ENCODE assay signal across 8 mouse cellular contexts in genomic region chr9:106428719-106429220, GRCm38 (mm10). TPM values are rescaled to one million over a fixed set of nuclear protein-coding genes. Genes with fewer than 3 reads are reported as not detected.
A peak's percentile ranks its signal among the peaks of the same experiment; 100 is the strongest.
DNase-seq lines count a peak whose midpoint lies in the region; ATAC-seq and TF ChIP-seq lines count a peak whose summit lies in the region.

No protein-coding gene starts in this region.

- H3K36me3 ChIP-seq in kidney, embryonic 15.5 days: peaks cover 33% of the 10 kb centered on the region
- peaks cover 29% of the 10 kb centered on the region for H3K36me3 ChIP-seq in hindbrain, embryonic 13.5 days
- peaks cover 14% of the 10 kb centered on the region for H3K36me3 ChIP-seq in midbrain, embryonic 11.5 days (ENCODE audit: control insufficient read depth, insufficient read depth, low read length)

- peak; percentile 26; the same call in 1 of the 2 replicates for TF ChIP-seq CTCF in bone marrow macrophage, adult 2 months (IDR thresholded peaks at IDR 0.05; ENCODE audit: low read depth, low read length)

- peak overlapping the region; percentile 80 for H3K4me2 ChIP-seq in kidney, embryonic 15.5 days
- H3K4me2 ChIP-seq in hindbrain, embryonic 13.5 days: peak overlapping the region; percentile 93
- peak overlapping the region; percentile 47 for H3K4me2 ChIP-seq in midbrain, embryonic 11.5 days

- DNase-seq in kidney, adult 11 months: no peak
- DNase-seq in midbrain, embryonic 11.5 days (ENCODE audit: low spot score, missing footprints): no peak
- DNase-seq in layer of hippocampus, adult 11-12 months (ENCODE audit: low spot score): no peak
- DNase-seq in gastrocnemius, postnatal 4 days (ENCODE audit: low spot score in 2 of 2): no peak
- DNase-seq in thymus, postnatal 0 days (ENCODE audit: low spot score): no peak

- peak overlapping the region; percentile 48 for H3K9ac ChIP-seq in kidney, embryonic 15.5 days
- peak overlapping the region; percentile 72 for H3K9ac ChIP-seq in hindbrain, embryonic 13.5 days
- peak overlapping the region; percentile 58 for H3K9ac ChIP-seq in midbrain, embryonic 11.5 days (ENCODE audit: low read length)

- peak overlapping the region; percentile 97 for H3K27ac ChIP-seq in kidney, embryonic 15.5 days
- H3K27ac ChIP-seq in bone marrow macrophage, adult 2 months (ENCODE audit: insufficient read depth, low read depth, low read length): peak overlapping the region; percentile 78
- H3K27ac ChIP-seq in hindbrain, embryonic 13.5 days: peak overlapping the region; percentile 96
- peak overlapping the region; percentile 83 for H3K27ac ChIP-seq in midbrain, embryonic 11.5 days (ENCODE audit: low read depth, low read length)

- 13% methylated on average over 11 of the region's 11 CpGs for WGBS in kidney, embryonic 15.5 days
- WGBS in hindbrain, embryonic 13.5 days: 18% methylated on average over 11 of the region's 11 CpGs
- WGBS in midbrain, embryonic 11.5 days: 17% methylated on average over 11 of the region's 11 CpGs

- no peaks in the 10 kb centered on the region for H3K9me3 ChIP-seq in kidney, embryonic 15.5 days (replicated peaks)
- H3K9me3 ChIP-seq in hindbrain, embryonic 13.5 days: no peaks in the 10 kb centered on the region
- H3K9me3 ChIP-seq in midbrain, embryonic 11.5 days (ENCODE audit: control insufficient read depth, low read length): no peaks in the 10 kb centered on the region

- ATAC-seq in kidney, embryonic 15.5 days (replicated peaks; ENCODE audit: low FRiP score): peak; percentile 64
- peak; percentile 74 for ATAC-seq in hindbrain, embryonic 13.5 days (ENCODE audit: low FRiP score)
- peak; percentile 67 for ATAC-seq in midbrain, embryonic 11.5 days (ENCODE audit: low FRiP score)

- H3K4me3 ChIP-seq in kidney, embryonic 15.5 days (replicated peaks): peak overlapping the region; percentile 93
- peak overlapping the region; percentile 65 for H3K4me3 ChIP-seq in bone marrow macrophage, adult 2 months (ENCODE audit: insufficient read depth, low read length)
- peak overlapping the region; percentile 87 for H3K4me3 ChIP-seq in hindbrain, embryonic 13.5 days
- peak overlapping the region; percentile 88 for H3K4me3 ChIP-seq in midbrain, embryonic 11.5 days (ENCODE audit: low read depth, low read length)

- peaks cover 17% of the 10 kb centered on the region for H3K4me1 ChIP-seq in kidney, embryonic 15.5 days
- 0 out of 2 replicates have a peak, but pooled peaks cover 2% of the 10 kb centered on the region for H3K4me1 ChIP-seq in bone marrow macrophage, adult 2 months (ENCODE audit: control insufficient read depth, insufficient read depth, low read length)
- peaks cover 17% of the 10 kb centered on the region for H3K4me1 ChIP-seq in hindbrain, embryonic 13.5 days (replicated peaks)
- H3K4me1 ChIP-seq in midbrain, embryonic 11.5 days (ENCODE audit: control insufficient read depth, insufficient read depth, low read length): peaks cover 8% of the 10 kb centered on the region

- H3K27me3 ChIP-seq in kidney, embryonic 15.5 days: no peaks in the 10 kb centered on the region
- no peaks in the 10 kb centered on the region for H3K27me3 ChIP-seq in hindbrain, embryonic 13.5 days
- no peaks in the 10 kb centered on the region for H3K27me3 ChIP-seq in midbrain, embryonic 11.5 days (ENCODE audit: control insufficient read depth, insufficient read depth, low read length)

- no peak for TF ChIP-seq POLR2A in bone marrow macrophage, adult 2 months (IDR thresholded peaks at IDR 0.05; ENCODE audit: borderline replicate concordance, low read depth, low read length)

RNA-seq across cellular contexts. Expression of gene Rpl29, which starts 0.5 kb away (rescaled TPM):
- 1,077 and 1,119 TPM in 2 replicates for polyA plus RNA-seq in kidney, embryonic 15.5 days (2015; fragmentation: Nextera tagmentation; extraction: Ambion mirVana)
- 299 and 319 TPM in 2 replicates for polyA plus RNA-seq in bone marrow macrophage, adult 2 months (2012; ENCODE audit: insufficient read depth, insufficient read length, missing spikeins)
- 704 TPM in 2 replicates for polyA plus RNA-seq in hindbrain, embryonic 13.5 days (2015; fragmentation: Nextera tagmentation; extraction: Ambion mirVana)
- 867 and 874 TPM in 2 replicates for polyA plus RNA-seq in midbrain, embryonic 11.5 days (2014; fragmentation: Nextera tagmentation; extraction: Ambion mirVana)
- total RNA-seq in gastrocnemius, postnatal 4 days (2021): 100 to 1,000 TPM; 526 to 599 TPM
- polyA plus RNA-seq in thymus, postnatal 0 days (2015; fragmentation: Nextera tagmentation; extraction: Ambion mirVana): 1,071 and 1,139 TPM in 2 replicates

RNA-seq across cellular contexts. Expression of gene Acy1, which starts 9.3 kb away (rescaled TPM):
- 49.9 and 52.0 TPM in 2 replicates for polyA plus RNA-seq in kidney, embryonic 15.5 days (2015; fragmentation: Nextera tagmentation; extraction: Ambion mirVana)
- 1.3 and 1.6 TPM in 2 replicates for polyA plus RNA-seq in bone marrow macrophage, adult 2 months (2012; ENCODE audit: insufficient read depth, insufficient read length, missing spikeins)
- 25.1 and 28.6 TPM in 2 replicates for polyA plus RNA-seq in hindbrain, embryonic 13.5 days (2015; fragmentation: Nextera tagmentation; extraction: Ambion mirVana)
- 29.9 and 30.4 TPM in 2 replicates for polyA plus RNA-seq in midbrain, embryonic 11.5 days (2014; fragmentation: Nextera tagmentation; extraction: Ambion mirVana)
- total RNA-seq in gastrocnemius, postnatal 4 days (2021): 10 to 100 TPM; 13.4 to 13.5 TPM
- polyA plus RNA-seq in thymus, postnatal 0 days (2015; fragmentation: Nextera tagmentation; extraction: Ambion mirVana): 17.4 and 18.3 TPM in 2 replicates

RNA-seq across cellular contexts. Expression of gene Abhd14b, which starts 18.5 kb away (rescaled TPM):
- 27.9 and 30.6 TPM in 2 replicates for polyA plus RNA-seq in kidney, embryonic 15.5 days (2015; fragmentation: Nextera tagmentation; extraction: Ambion mirVana)
- 27.6 and 32.0 TPM in 2 replicates for polyA plus RNA-seq in bone marrow macrophage, adult 2 months (2012; ENCODE audit: insufficient read depth, insufficient read length, missing spikeins)
- 6.9 and 7.3 TPM in 2 replicates for polyA plus RNA-seq in hindbrain, embryonic 13.5 days (2015; fragmentation: Nextera tagmentation; extraction: Ambion mirVana)
- polyA plus RNA-seq in midbrain, embryonic 11.5 days (2014; fragmentation: Nextera tagmentation; extraction: Ambion mirVana): 3.9 and 4.5 TPM in 2 replicates
- 10 to 100 TPM in 1 of 2 experiments, 1 to 10 TPM in 1; 8.8 to 10.3 TPM for total RNA-seq in gastrocnemius, postnatal 4 days (2021)
- 9.4 and 13.0 TPM in 2 replicates for polyA plus RNA-seq in thymus, postnatal 0 days (2015; fragmentation: Nextera tagmentation; extraction: Ambion mirVana)

RNA-seq across cellular contexts. Expression of gene Abhd14a, which starts 18.7 kb away (rescaled TPM):
- polyA plus RNA-seq in kidney, embryonic 15.5 days (2015; fragmentation: Nextera tagmentation; extraction: Ambion mirVana): 55.5 and 56.8 TPM in 2 replicates
- 5.4 and 8.3 TPM in 2 replicates for polyA plus RNA-seq in bone marrow macrophage, adult 2 months (2012; ENCODE audit: insufficient read depth, insufficient read length, missing spikeins)
- 51.7 and 52.7 TPM in 2 replicates for polyA plus RNA-seq in hindbrain, embryonic 13.5 days (2015; fragmentation: Nextera tagmentation; extraction: Ambion mirVana)
- polyA plus RNA-seq in midbrain, embryonic 11.5 days (2014; fragmentation: Nextera tagmentation; extraction: Ambion mirVana): 30.8 and 34.5 TPM in 2 replicates
- total RNA-seq in gastrocnemius, postnatal 4 days (2021): 10 to 100 TPM; 18.5 to 19.1 TPM
- 15.7 and 19.6 TPM in 2 replicates for polyA plus RNA-seq in thymus, postnatal 0 days (2015; fragmentation: Nextera tagmentation; extraction: Ambion mirVana)

RNA-seq across cellular contexts. Expression of gene Pcbp4, which starts 24.3 kb away (rescaled TPM):
- 118 and 140 TPM in 2 replicates for polyA plus RNA-seq in kidney, embryonic 15.5 days (2015; fragmentation: Nextera tagmentation; extraction: Ambion mirVana)
- polyA plus RNA-seq in bone marrow macrophage, adult 2 months (2012; ENCODE audit: insufficient read depth, insufficient read length, missing spikeins): 17.8 and 19.5 TPM in 2 replicates
- 248 and 259 TPM in 2 replicates for polyA plus RNA-seq in hindbrain, embryonic 13.5 days (2015; fragmentation: Nextera tagmentation; extraction: Ambion mirVana)
- polyA plus RNA-seq in midbrain, embryonic 11.5 days (2014; fragmentation: Nextera tagmentation; extraction: Ambion mirVana): 219 and 256 TPM in 2 replicates
- 10 to 100 TPM; 83.6 to 84.9 TPM for total RNA-seq in gastrocnemius, postnatal 4 days (2021)
- 12.6 and 16.3 TPM in 2 replicates for polyA plus RNA-seq in thymus, postnatal 0 days (2015; fragmentation: Nextera tagmentation; extraction: Ambion mirVana)
